Mouse (Mus musculus): ENCODE results near the gene Fat3.

Gene Fat3

GRCm38 (mm10) chr9:15874506-15875160, 626.5 kb downstream of the Fat3 start, which contains the start of gene Mtnr1b:
Mtnr1b (minus strand) TSS chr9:15874556.
- DNase-seq (ENCODE audit: low spot score in 2 of 2), result no peak

- DNase-seq (ENCODE audit: low spot score in 2 of 2), result peak in 1 of 2 experiments; percentile 35
Measured at GRCm38 (mm10) chr9:15870013-15870412, 631.1 kb downstream of the Fat3 start.

- no peak for DNase-seq (ENCODE audit: low spot score in 2 of 2)
Measured at GRCm38 (mm10) chr9:15869456-15869855, 631.6 kb downstream of the Fat3 start.

GRCm38 (mm10) chr9:15866280-15867072, 634.6 kb downstream of the Fat3 start:
- DNase-seq (ENCODE audit: low spot score in 2 of 2), result peak in 1 of 2 experiments; percentile 41

GRCm38 (mm10) chr9:15861402-15861801, 639.7 kb downstream of the Fat3 start:
- no peak for DNase-seq (ENCODE audit: low spot score in 2 of 2)

Measured in urinary bladder, postnatal 4 days (tissue).